Mouse (Mus musculus) embryonic fibroblast, embryonic 13.5 days (primary cell): ENCODE measurements around the gene Syn3.

Experiments
- CTCF ChIP-seq: IDR thresholded peaks from 2 replicates; pipeline ENCODE4 v1.5.1; 2011; ENCODE audit warnings: mild to moderate bottlenecking, control low read depth, low read length, moderate library complexity, borderline replicate concordance; ENCODE audit not compliant: insufficient read depth
- POLR2A ChIP-seq: IDR thresholded peaks from 2 replicates; pipeline ENCODE4 v1.6.1; 2011; ENCODE audit warnings: low read depth, mild to moderate bottlenecking, control low read depth, low read length, moderate library complexity

- no peak for TF ChIP-seq CTCF
- TF ChIP-seq POLR2A: no peak
Observed at GRCm38 (mm10) chr10:86313448-86313847, 185.2 kb downstream of the Syn3 start.
